Mouse (Mus musculus) midbrain, embryonic 11.5 days (tissue): ENCODE data around the gene Agbl4. TPM values are rescaled to one million over a fixed set of nuclear protein-coding genes. Genes with fewer than 3 reads are reported as not detected.

Source experiments
- ATAC-seq: fragments of 200-750 bp; cut with Nextera tagmentation; 2 replicates; pipeline ENCODE4 v1.8.0; 2017; ENCODE audit warnings: moderate TSS enrichment, moderate library complexity; ENCODE audit not compliant: low FRiP score
- DNase-seq: peaks from one replicate; pipeline ENCODE4 v3.0.0; 2015; ENCODE audit warnings: low spot score; ENCODE audit errors: missing footprints
- H3K27ac ChIP-seq: fragments of 300-500 bp; sonication (generic); 2 replicates; pipeline ENCODE4 v1.5.1; 2014; ENCODE audit warnings: low read depth, low read length
- H3K27me3 ChIP-seq: fragments of 300-500 bp; sonication (generic); 2 replicates; pipeline ENCODE4 v1.6.1; 2014; ENCODE audit warnings: mild to moderate bottlenecking, low read length, moderate library complexity, mixed read lengths; ENCODE audit not compliant: control insufficient read depth, insufficient read depth
- H3K36me3 ChIP-seq: fragments of 300-500 bp; sonication (generic); 2 replicates; pipeline ENCODE4 v1.6.1; 2014; ENCODE audit warnings: mild to moderate bottlenecking, low read length, moderate library complexity, mixed read lengths; ENCODE audit not compliant: control insufficient read depth, insufficient read depth
- H3K4me1 ChIP-seq: fragments of 300-500 bp; sonication (generic); 2 replicates; pipeline ENCODE4 v1.6.1; 2014; ENCODE audit warnings: low read length; ENCODE audit not compliant: control insufficient read depth, insufficient read depth
- H3K4me2 ChIP-seq: fragments of 300-500 bp; sonication (generic); 2 replicates; pipeline ENCODE4 v1.6.1; 2014; ENCODE audit warnings: mild to moderate bottlenecking, moderate library complexity
- H3K4me3 ChIP-seq: fragments of 300-500 bp; sonication (generic); 2 replicates; pipeline ENCODE4 v1.5.1; 2014; ENCODE audit warnings: low read depth, low read length
- H3K9ac ChIP-seq: fragments of 300-500 bp; sonication (generic); 2 replicates; pipeline ENCODE4 v1.6.1; 2014; ENCODE audit warnings: low read length
- H3K9me3 ChIP-seq: fragments of 300-500 bp; sonication (generic); 2 replicates; pipeline ENCODE4 v1.6.1; 2016; ENCODE audit warnings: low read length; ENCODE audit not compliant: control insufficient read depth
- WGBS: fragments of 180-500 bp; shearing (Covaris S2); extraction: QIAGEN DNeasy Blood & Tissue Kit; methylation state at CpG from one replicate; pipeline ENCODE4 v1.1.7; 2014; 5-methylcytosine and 5-hydroxymethylcytosine counted together
- polyA plus RNA-seq: library from polyadenylated mRNA; unstranded; fragments of >200 nt; fragmentation: Nextera tagmentation; extraction: Ambion mirVana; gene quantifications from 2 replicates; pipeline ENCODE4 v1.2.1, GENCODE M21; 2014

Agbl4 gene
- polyA plus RNA-seq, 1 experiment from 2014 or later: 0.87 TPM

- WGBS: 86% methylated on average over 3 of the region's 3 CpGs
- Histone ChIP-seq H3K9ac (no peak overlapping the region), H3K9me3 (no peaks in the 10 kb centered on the region), H3K4me3 (no peak overlapping the region), H3K27ac (no peak overlapping the region), H3K4me2 (no peak overlapping the region), H3K27me3 (no peaks in the 10 kb centered on the region), H3K4me1 (no peaks in the 10 kb centered on the region), H3K36me3 (no peaks in the 10 kb centered on the region)
- no peak for DNase-seq
- ATAC-seq: no peak
Measured at GRCm38 (mm10) chr4:111067330-111067729, 669.9 kb downstream of the Agbl4 start.

- Histone ChIP-seq H3K27me3 (no peaks in the 10 kb centered on the region), H3K4me2 (no peak overlapping the region), H3K9me3 (no peaks in the 10 kb centered on the region), H3K4me1 (no peaks in the 10 kb centered on the region), H3K36me3 (no peaks in the 10 kb centered on the region), H3K9ac (no peak overlapping the region), H3K27ac (no peak overlapping the region), H3K4me3 (no peak overlapping the region)
- DNase-seq: no peak
- 77% methylated on average over 6 of the region's 7 CpGs for WGBS
- ATAC-seq: peak; percentile 34; the same call in 1 of the 2 replicates
Measured at GRCm38 (mm10) chr4:111073738-111074497, 676.5 kb downstream of the Agbl4 start.

- Histone ChIP-seq H3K27me3 (no peaks in the 10 kb centered on the region), H3K4me2 (no peak overlapping the region), H3K4me1 (no peaks in the 10 kb centered on the region), H3K9me3 (no peaks in the 10 kb centered on the region), H3K9ac (no peak overlapping the region), H3K36me3 (no peaks in the 10 kb centered on the region), H3K27ac (no peak overlapping the region), H3K4me3 (no peak overlapping the region)
- peak; percentile 48; the same call in 1 of the 2 replicates for ATAC-seq
- no peak for DNase-seq
- 85% methylated on average over 5 of the region's 6 CpGs for WGBS
Measured at GRCm38 (mm10) chr4:111074701-111075154, 677.3 kb downstream of the Agbl4 start.

- no peak overlapping the region for H3K27ac ChIP-seq
- WGBS: 86% methylated on average over 3 of the region's 3 CpGs
- ATAC-seq: no peak
Measured at GRCm38 (mm10) chr4:111077810-111078209, 680.3 kb downstream of the Agbl4 start.

GRCm38 (mm10) chr4:111085330-111085729 lies 687.9 kb downstream of the Agbl4 start:
- no peaks in the 10 kb centered on the region for H3K27me3 ChIP-seq
- H3K9me3 ChIP-seq: no peaks in the 10 kb centered on the region
- H3K4me2 ChIP-seq: no peak overlapping the region
- no peak overlapping the region for H3K27ac ChIP-seq
- no peaks in the 10 kb centered on the region for H3K4me1 ChIP-seq
- DNase-seq: no peak
- H3K9ac ChIP-seq: no peak overlapping the region
- ATAC-seq: no peak
- no peaks in the 10 kb centered on the region for H3K36me3 ChIP-seq
- 93% methylated on average over 1 of the region's 1 CpGs for WGBS
- no peak overlapping the region for H3K4me3 ChIP-seq

More at GRCm38 (mm10) chr4:111077810-111078209, 680.3 kb downstream of the Agbl4 start:
- no peak for DNase-seq
- H3K9ac ChIP-seq: no peak overlapping the region
- H3K9me3 ChIP-seq: no peaks in the 10 kb centered on the region
- no peak overlapping the region for H3K4me3 ChIP-seq
- H3K4me1 ChIP-seq: no peaks in the 10 kb centered on the region
- H3K36me3 ChIP-seq: no peaks in the 10 kb centered on the region
- H3K4me2 ChIP-seq: no peak overlapping the region
- H3K27me3 ChIP-seq: no peaks in the 10 kb centered on the region

GRCm38 (mm10) chr4:111136217-111137147 lies 739.0 kb downstream of the Agbl4 start:
- Histone ChIP-seq H3K27me3 (no peaks in the 10 kb centered on the region), H3K36me3 (no peaks in the 10 kb centered on the region), H3K4me2 (no peak overlapping the region), H3K4me3 (no peak overlapping the region), H3K27ac (no peak overlapping the region), H3K9me3 (no peaks in the 10 kb centered on the region), H3K9ac (no peak overlapping the region), H3K4me1 (no peaks in the 10 kb centered on the region)
- peak; percentile 67; the same call in 1 of the 2 replicates for ATAC-seq
- 60% methylated on average over 3 of the region's 3 CpGs for WGBS
- DNase-seq: no peak

GRCm38 (mm10) chr4:111147748-111148147 lies 750.3 kb downstream of the Agbl4 start:
- Histone ChIP-seq H3K4me1 (no peaks in the 10 kb centered on the region), H3K27ac (no peak overlapping the region), H3K36me3 (no peaks in the 10 kb centered on the region), H3K27me3 (no peaks in the 10 kb centered on the region), H3K4me3 (no peak overlapping the region), H3K4me2 (no peak overlapping the region), H3K9ac (no peak overlapping the region), H3K9me3 (no peaks in the 10 kb centered on the region)
- ATAC-seq (no peak), DNase-seq (no peak)
- WGBS: 90% methylated on average over 1 of the region's 1 CpGs

GRCm38 (mm10) chr4:111155859-111156258 lies 758.4 kb downstream of the Agbl4 start:
- no peaks in the 10 kb centered on the region for H3K36me3 ChIP-seq
- DNase-seq (no peak), ATAC-seq (no peak)
- WGBS: 60% methylated on average over 1 of the region's 1 CpGs
- no peak overlapping the region for H3K27ac ChIP-seq
- no peak overlapping the region for H3K4me2 ChIP-seq
- no peaks in the 10 kb centered on the region for H3K27me3 ChIP-seq
- no peaks in the 10 kb centered on the region for H3K4me1 ChIP-seq
- H3K9me3 ChIP-seq: no peaks in the 10 kb centered on the region
- no peak overlapping the region for H3K4me3 ChIP-seq
- no peak overlapping the region for H3K9ac ChIP-seq

GRCm38 (mm10) chr4:111181478-111181877 lies 784.0 kb downstream of the Agbl4 start:
- Histone ChIP-seq H3K4me2 (no peak overlapping the region), H3K9ac (no peak overlapping the region), H3K4me3 (no peak overlapping the region), H3K9me3 (no peaks in the 10 kb centered on the region), H3K27ac (no peak overlapping the region), H3K4me1 (no peaks in the 10 kb centered on the region), H3K27me3 (no peaks in the 10 kb centered on the region), H3K36me3 (no peaks in the 10 kb centered on the region)
- 85% methylated on average over 2 of the region's 2 CpGs for WGBS
- no peak for ATAC-seq
- no peak for DNase-seq
